Mouse (Mus musculus) monocyte, adult 59 days (primary cell): ENCODE data around the gene Vax1. TPM values are rescaled to one million over a fixed set of nuclear protein-coding genes. Genes with fewer than 3 reads are reported as not detected.

Source experiments
- total RNA-seq, 2 experiments: library from RNA; stranded (reverse); gene quantifications; one replicate each; pipeline ENCODE4 v1.2.4; 2023

The Vax1 gene
- not detected for total RNA-seq

DNA sequence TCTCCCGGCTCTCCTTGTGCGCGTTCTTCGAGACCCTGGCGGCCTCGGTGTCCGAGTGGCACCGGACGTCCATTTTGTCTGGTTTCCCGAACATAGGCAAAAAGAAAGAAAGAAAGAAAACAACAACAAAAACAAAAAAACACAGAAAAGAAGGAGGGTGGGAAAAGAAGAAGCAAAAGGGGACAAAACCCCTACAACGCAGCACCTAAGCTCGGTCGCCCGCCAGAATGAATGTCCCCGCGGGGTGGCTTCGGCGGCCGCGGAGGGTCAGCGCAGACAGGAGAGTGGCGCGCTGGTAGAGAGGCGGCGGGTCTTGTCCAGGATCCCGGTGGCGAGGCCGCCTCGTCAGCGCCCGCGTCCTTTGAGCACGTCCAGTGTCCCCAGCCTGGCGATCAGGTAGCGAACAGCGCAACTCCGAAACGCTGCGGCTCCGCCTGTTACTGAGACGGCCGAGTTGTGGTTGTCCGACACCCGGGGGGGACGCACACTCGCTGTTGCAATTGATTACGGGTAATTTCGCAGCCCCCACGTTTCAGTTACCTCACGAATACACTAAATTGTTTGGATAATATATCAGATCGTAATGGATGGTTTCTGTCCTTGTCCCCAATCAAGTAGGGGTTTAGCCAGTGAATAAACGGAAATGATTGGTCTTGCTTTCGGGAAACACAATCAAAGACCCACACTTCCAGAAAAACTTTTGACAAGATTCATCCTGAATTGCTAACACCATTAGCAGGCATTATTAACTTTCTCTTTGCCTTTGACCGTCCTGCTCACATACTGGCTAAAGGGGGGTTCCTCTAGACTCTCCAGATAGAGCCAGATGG lies at the start of gene Vax1:
Vax1 (minus strand) TSS at position 121 of the 830 bp plus-strand sequence.

GRCm38 (mm10) chr19:59218991-59219390 lies 49.1 kb upstream of the Vax1 start, which contains the start of gene Kcnk18:
Gene Kcnk18 (plus strand): TSS chr19:59219214.

Other genes with a start within 250 kb of the Vax1 start
- not detected for gene Eno4, start 226.6 kb downstream of the Vax1 start, total RNA-seq
- 1 to 10 TPM; 4.0 to 5.2 TPM for gene Hspa12a, start 226.4 kb downstream of the Vax1 start, total RNA-seq
- gene Shtn1, start 94.0 kb downstream of the Vax1 start, total RNA-seq, result 10 to 100 TPM; 13.4 to 17.9 TPM
- gene Kcnk18, start 49.2 kb upstream of the Vax1 start, total RNA-seq, result not detected
- under 1 TPM in 1 of 2 experiments, not detected in 1; 0.21 TPM for gene Slc18a2, start 90.8 kb upstream of the Vax1 start, total RNA-seq
- gene Rps12-ps3, start 152.2 kb upstream of the Vax1 start, total RNA-seq, result 100 to 1,000 TPM; 909 to 975 TPM
- gene Pdzd8, start 175.7 kb upstream of the Vax1 start, total RNA-seq, result 10 to 100 TPM; 36.0 to 36.2 TPM